Mouse (Mus musculus) ovary, postnatal 10 days (tissue): ENCODE measurements around the gene Nucb1.
"Not testable (repeated sequence)": the region's sequence is repeated elsewhere in the genome, so short reads cannot be mapped to it uniquely, and the experiment has no call there.

ENCODE experiments used
- DNase-seq: peaks from one replicate; pipeline ENCODE4 v3.0.0; 2022; ENCODE audit warnings: low spot score

Nucb1 gene

GRCm38 (mm10) chr7:45488293-45489204 is 21.7 kb downstream of the Nucb1 start, which contains the start of gene Dhdh:
TSS of gene Dhdh (minus strand) at chr7:45488805.
- peak; percentile 33 for DNase-seq

DNA sequence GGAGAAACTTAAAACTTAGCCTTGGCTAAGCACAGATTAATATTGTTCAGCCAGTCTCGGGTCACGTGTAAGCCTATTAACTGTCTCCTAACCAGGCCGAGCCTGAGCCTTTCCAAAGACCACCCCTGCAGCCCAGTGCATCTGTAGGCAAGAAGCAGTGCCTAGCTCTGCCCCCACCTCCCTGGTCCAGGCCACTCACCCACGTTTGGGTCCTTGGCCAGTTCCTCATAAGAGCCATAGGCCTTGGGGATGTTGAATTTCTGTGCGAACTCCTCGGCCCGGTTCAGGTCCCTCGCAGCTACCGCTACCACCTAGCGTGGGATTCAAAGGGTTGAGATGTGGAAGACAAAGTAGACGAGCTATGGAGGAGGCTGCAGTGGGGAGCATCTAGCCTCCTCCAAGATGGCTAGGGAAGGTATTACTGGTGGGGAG is 22.3 kb downstream of the Nucb1 start:
- no peak for DNase-seq

- no peak for DNase-seq
Measured at GRCm38 (mm10) chr7:45486761-45487415, 23.3 kb downstream of the Nucb1 start, which contains the start of gene Gm45808. TSS of gene Gm45808 (minus strand) at chr7:45486811.

DNA sequence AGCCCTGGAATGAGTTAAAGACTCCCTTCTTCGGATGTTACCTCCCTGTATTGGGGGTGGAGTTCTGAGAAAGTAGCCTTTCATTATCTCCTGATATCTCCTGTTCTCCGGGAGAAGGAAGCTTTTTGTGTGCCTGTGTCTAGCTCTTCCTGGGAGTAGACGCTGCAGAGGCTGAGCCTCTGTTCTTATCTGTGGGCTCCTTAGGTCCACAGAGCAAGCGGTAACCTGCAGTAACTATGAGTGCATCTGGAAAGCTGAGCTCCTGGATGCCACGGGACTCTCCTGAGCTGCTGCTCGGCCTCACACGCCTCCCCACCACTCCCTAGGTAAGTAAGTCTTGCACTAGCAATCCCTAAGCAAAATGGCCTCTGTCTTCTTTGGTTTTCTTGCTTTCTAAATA is 24.0 kb downstream of the Nucb1 start:
- no peak for DNase-seq

DNA sequence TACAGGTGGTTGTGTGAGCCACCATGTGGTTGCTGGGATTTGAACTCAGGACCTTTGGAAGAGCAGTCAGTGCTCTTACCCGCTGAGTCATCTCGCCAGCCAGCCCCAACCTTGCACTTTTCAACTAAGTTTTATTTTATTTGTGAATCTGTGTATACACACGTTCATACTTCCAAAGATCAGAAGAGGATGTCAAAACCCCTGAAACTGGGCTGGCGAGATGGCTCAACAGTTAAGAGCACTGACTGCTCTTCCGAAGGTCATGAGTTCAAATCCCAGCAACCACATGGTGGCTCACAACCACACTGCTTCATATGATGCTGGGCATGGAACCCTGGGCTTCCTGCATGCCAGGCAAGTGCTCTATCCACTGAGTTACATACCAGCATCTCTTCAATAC is 25.2 kb downstream of the Nucb1 start:
- DNase-seq, result not testable (repeated sequence)

DNA sequence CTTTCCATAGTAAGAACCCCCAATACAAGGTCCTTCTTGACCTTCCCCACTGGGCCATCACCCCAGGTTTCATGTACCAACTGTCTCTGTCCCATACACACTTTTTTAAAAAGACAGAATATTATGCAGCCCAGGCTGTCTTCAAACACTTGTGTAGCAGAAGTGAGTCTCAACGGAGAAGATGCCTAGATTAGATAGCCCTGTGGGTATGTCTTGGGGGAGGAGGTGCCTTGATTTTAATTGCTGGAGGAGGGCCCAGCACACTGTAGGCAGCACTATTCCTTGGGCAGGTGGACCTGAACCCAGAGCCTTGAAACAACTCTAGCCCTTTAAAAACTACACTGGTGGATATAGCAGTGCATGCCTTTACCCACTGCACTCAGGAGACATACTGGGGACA is 28.0 kb downstream of the Nucb1 start:
- DNase-seq, result no peak

DNA sequence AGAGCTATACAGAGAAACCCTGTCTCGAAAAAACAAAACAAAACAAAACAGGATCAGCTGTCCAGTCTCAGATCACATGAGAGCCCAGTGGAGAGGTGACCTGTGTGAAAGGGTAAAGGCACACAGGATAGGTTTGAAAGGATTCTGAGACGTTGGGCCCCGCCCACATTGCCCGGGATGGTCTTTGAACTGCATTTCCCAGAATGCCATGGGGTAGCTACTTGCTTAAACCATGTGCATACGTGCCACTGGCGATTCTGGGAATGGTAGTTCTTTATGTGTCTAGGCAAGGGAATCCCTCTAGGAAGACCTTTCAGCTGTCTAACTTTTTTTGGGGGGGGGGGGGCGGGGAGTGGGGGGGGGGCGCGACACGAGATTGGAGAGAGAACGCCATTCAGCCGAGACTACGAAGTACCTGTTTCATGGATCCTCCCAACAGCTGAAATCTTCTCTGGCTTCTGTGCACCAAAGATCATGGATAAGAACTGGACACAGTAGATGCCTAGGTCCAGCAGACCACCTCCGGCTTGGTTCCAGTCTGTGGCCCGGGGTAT is 28.8 kb downstream of the Nucb1 start, which contains the start of gene Tulp2:
TSS of gene Tulp2 (plus strand) at position 504 of the 554 bp plus-strand sequence.
- no peak for DNase-seq

DNA sequence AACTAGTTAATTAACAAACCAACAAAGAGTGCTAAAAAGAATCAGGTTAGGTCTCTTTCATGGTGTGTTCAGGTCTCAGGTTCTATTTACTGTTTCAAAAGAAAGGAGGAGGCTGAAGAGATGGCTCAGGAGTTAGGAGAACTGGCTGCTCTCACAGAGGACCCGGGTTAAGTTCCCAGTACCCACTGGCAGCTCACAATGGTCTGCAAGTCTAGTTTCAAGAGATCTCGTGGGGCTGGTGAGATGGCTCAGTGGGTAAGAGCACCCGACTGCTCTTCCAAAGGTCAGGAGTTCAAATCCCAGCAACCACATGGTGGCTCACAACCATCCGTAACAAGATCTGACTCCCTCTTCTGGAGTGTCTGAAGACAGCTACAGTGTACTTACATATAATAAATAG is 29.9 kb downstream of the Nucb1 start:
- not testable (repeated sequence) for DNase-seq

DNA sequence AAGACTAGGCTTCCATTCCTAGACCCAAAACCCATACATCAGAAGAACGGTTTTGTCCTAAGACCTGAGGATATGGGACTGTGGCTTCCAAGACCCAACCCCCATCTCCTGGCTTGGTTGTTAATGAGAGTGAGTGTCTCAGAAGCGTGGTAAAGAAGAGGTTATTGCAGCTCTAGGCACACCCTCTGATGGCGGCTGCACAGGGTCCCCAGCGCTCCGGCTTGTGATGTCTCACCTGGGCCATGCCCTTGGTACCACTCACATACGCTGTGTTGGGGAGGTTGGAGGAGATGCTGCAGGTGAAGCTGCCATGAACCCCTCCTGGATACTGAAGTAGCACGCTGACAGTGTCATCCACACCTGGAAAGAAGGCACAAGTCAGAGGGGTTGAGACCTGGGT is 31.4 kb downstream of the Nucb1 start:
- no peak for DNase-seq

- DNase-seq, result no peak
Measured at GRCm38 (mm10) chr7:45477003-45477402, 33.2 kb downstream of the Nucb1 start.

DNA sequence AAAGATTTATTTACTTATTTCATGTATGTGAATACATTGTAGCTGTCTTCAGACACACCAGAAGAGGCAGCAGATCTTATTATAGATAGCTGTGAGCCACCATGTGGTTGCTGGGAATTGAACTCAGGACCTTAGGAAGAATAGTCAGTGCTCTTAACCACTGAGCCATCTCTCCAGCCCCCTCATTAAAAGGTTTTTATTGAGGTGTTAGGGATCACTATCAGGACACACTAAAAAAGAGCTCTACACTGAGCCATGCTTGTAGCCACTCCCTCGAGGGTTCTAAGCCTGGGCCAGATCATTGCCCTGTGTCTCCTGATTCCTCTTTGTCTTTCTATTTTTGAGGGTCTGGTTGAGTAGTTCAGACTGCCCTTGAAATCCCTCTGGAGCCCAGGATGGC is 33.8 kb downstream of the Nucb1 start:
- no peak for DNase-seq

DNA sequence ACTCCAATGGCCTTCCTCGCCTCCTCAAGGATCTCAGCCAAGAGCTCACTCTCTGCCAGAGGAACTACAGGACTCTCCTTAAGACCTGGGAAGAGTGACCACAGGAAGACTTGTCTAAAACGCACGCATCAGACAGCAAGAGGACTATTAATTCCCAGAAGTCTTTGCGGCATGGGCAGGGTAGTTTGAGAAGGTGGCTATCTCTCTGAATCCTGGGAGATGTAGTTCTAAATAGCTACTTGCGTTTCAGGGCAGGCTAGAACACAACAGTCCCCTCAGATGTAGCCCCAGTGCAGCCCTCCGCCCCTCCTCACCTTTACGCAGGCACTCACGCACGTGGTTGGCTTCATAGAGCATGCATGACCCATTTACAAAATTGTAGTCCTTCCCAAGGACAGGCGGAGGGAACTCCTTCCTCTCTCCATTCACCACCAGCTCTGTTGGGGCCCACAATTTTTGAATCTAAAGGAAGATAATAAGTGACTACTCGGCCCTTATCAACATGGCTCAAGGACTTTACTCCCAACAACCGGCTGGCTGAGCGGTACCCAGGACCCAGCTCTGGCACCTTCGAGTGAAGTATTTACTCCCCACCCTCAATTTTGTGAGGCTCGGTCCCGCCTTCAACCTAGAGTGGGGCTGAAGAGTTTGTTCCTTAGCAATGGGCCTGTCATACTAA is 34.8 kb downstream of the Nucb1 start:
- DNase-seq, result no peak

GRCm38 (mm10) chr7:45470869-45471268 is 39.3 kb downstream of the Nucb1 start:
- DNase-seq, result no peak

DNA sequence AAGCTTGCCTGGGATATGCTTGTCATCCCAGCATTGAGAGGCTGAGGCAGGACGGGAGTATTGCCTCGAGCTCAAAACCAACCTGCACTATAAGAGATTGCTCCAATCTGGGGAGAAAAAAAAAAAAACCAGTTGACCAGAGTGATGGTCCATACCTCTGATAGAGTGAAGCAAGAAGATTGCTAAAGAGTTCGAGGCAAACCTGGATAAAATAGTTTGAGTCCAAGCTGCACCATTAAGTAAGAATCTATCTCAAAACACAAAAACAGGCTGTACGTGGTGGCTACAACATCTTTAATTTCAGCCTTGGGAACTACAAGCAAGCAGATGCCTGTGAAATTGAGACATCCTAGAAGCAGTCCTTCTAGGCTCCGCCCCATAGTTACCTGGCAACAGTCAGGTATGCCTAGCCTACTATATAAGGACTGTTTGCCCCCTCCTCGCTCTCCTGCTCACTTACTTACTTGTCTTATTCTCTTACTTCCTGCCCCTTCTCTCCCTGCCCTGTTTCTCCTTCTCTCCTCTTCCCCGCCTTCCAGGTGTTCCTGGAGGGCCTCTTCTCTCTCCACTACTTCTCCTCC is 43.0 kb downstream of the Nucb1 start:
- DNase-seq, result no peak

DNA sequence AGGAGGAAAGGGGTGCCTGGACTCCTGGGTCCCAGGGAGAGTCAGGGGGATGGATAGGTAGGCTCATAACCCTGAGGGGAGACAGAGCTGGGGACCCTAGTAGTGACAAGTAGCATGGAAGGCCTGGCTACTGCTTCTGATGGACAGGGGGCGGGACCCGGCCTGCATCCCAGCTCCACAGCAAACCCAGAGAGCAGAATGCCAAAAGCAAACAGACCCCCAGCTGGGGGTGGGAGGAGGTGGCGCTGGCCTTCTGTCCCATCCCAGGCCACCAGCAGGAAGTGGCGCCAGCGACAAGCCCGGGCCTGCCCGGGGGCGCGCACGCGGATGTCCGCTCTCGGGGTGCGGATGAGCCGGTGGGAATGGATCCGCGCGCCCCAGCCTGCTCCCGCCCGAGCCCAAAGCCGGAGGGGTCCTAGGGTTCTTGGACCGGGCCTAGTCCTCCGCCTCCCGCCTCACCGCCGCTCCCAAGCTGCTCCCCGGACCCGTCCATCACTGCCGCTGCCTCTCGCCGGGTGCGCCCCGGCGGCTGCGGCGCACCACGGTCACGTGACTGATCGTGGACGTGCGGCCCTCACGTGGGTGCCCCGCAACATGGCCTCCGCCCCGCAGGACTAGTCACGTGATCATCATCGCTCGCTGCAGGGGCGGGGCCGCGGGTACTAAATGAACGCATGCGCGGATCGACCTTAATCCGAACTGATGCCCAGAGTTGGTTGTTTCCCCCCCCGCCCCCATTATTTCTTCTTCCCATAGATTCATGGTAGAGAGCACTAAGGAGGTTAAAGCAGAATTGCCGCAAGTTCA is 43.7 kb downstream of the Nucb1 start, which contains the start of gene Bax:
TSS of gene Bax (minus strand) at position 616 of the 807 bp plus-strand sequence.
- DNase-seq, result peak; percentile 80

DNA sequence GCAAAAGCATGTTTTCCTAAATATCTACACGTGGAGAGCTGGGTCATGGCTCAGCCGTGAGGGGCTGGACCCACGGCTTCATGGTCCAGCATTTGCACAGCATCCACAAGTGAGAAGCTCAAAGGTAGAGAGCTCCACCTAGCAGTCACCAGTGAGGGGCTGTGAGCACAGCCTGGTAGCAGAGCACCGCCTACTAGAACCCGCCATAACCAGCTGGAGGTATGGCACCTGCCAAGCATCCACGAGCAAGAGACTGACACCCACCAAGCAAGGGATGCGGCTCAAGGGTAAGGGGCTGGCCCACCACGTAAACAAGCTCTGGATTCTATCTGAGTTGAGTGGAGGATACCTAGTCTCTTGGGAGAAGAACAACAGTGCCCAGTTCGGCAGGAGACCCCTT is 44.7 kb downstream of the Nucb1 start:
- no peak for DNase-seq

DNA sequence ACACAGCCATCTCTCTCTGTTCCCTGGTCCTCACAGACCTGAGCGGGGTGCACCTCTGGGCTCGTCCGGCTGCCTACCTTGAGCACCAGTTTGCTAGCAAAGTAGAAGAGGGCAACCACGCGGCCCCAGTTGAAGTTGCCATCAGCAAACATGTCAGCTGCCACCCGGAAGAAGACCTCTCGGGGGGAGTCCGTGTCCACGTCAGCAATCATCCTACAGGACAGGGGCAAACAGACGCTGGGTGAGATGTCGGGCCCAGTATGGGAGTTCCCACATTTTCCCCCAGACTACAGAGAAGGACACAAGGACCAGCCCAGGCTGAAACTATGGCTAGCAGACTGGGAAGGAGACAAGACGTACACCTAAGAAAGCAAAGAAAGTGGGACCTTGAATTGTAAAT is 45.1 kb downstream of the Nucb1 start:
- DNase-seq, result no peak

GRCm38 (mm10) chr7:45463987-45464778 is 46.0 kb downstream of the Nucb1 start:
- no peak for DNase-seq

- DNase-seq, result not testable (repeated sequence)
Measured at GRCm38 (mm10) chr7:45462868-45463267, 47.3 kb downstream of the Nucb1 start.

DNA sequence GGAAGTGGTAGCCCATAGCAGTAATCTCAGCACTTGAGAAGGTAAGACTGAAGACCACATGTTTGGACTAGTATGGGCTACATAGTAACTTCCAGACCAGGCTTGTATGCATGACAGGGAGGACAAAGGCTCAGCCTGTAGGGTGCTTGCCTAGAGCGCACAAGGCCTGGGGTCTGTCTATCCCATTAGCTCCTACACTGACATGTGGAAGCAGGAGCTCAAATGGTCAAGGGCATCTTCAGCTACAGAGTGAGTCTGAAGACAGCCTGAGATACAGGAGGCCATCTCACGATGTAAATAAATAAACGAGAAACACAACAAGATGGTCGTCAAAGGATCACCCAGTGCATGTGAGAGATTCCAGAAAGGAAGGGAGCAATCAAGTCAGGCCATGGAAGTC is 47.9 kb downstream of the Nucb1 start:
- DNase-seq, result no peak
